Mouse (Mus musculus) kidney, adult 2 months (tissue): Measurements from ENCODE around the gene Wdr27.

Experiments used
- CTCF ChIP-seq: fragments of 200-500 bp; conservative IDR thresholded peaks from 2 replicates; pipeline ENCODE4 v1.5.1; 2011; ENCODE audit warnings: low read depth, mild to moderate bottlenecking, control low read depth, low read length, moderate library complexity, mixed read lengths; ENCODE audit not compliant: insufficient read depth, insufficient read length
- POLR2A ChIP-seq: fragments of 200-500 bp; IDR thresholded peaks from one replicate; pipeline ENCODE4 v1.6.1; 2011; ENCODE audit warnings: low read depth, low read length, control low read depth

- TF ChIP-seq CTCF (no peak), POLR2A (no peak)
Measured at GRCm38 (mm10) chr17:14898972-14899371, 44.0 kb downstream of the Wdr27 start.
